Mouse (Mus musculus) hindbrain, embryonic 11.5 days (tissue): ENCODE measurements around the gene Scg5. TPM values are rescaled to one million over a fixed set of nuclear protein-coding genes. Genes with fewer than 3 reads are reported as not detected.

Experiments
- ATAC-seq: fragments of 200-750 bp; cut with Nextera tagmentation; 2 replicates; pipeline ENCODE4 v1.8.0; 2017; ENCODE audit warnings: mild to moderate bottlenecking, moderate TSS enrichment, moderate library complexity; ENCODE audit not compliant: low FRiP score
- DNase-seq: peaks from one replicate; pipeline ENCODE4 v3.0.0-alpha.2; 2015; ENCODE audit warnings: low spot score
- H3K27ac ChIP-seq: fragments of 300-500 bp; sonication (generic); 2 replicates; pipeline ENCODE4 v1.5.1; 2014; ENCODE audit warnings: mild to moderate bottlenecking, low read depth, low read length
- H3K27me3 ChIP-seq: fragments of 300-500 bp; sonication (generic); 2 replicates; pipeline ENCODE4 v1.6.1; 2014; ENCODE audit warnings: mild to moderate bottlenecking, low read length, moderate library complexity, mixed read lengths; ENCODE audit not compliant: control insufficient read depth, insufficient read depth
- H3K36me3 ChIP-seq: fragments of 300-500 bp; sonication (generic); 2 replicates; pipeline ENCODE4 v1.6.1; 2014; ENCODE audit warnings: mild to moderate bottlenecking, low read length, moderate library complexity, mixed read lengths; ENCODE audit not compliant: control insufficient read depth, insufficient read depth
- H3K4me1 ChIP-seq: fragments of 300-500 bp; sonication (generic); replicated peaks from 2 replicates; pipeline ENCODE4 v1.6.1; 2014; ENCODE audit warnings: low read length, mixed read lengths; ENCODE audit not compliant: control insufficient read depth, insufficient read depth
- H3K4me2 ChIP-seq: fragments of 300-500 bp; sonication (generic); replicated peaks from 2 replicates; pipeline ENCODE4 v1.6.1; 2014; ENCODE audit warnings: mild to moderate bottlenecking, low read depth, low read length
- H3K4me3 ChIP-seq: fragments of 300-500 bp; sonication (generic); 2 replicates; pipeline ENCODE4 v1.5.1; 2014; ENCODE audit warnings: low read depth, low read length
- H3K9ac ChIP-seq: fragments of 300-500 bp; sonication (generic); 2 replicates; pipeline ENCODE4 v1.6.1; 2014; ENCODE audit warnings: low read depth, low read length
- H3K9me3 ChIP-seq: fragments of 300-500 bp; sonication (generic); 2 replicates; pipeline ENCODE4 v1.6.1; 2016; ENCODE audit warnings: low read length; ENCODE audit not compliant: control insufficient read depth
- WGBS: fragments of 180-500 bp; shearing (Covaris S2); extraction: QIAGEN DNeasy Blood & Tissue Kit; methylation state at CpG from one replicate; pipeline ENCODE4 v1.1.7; 2014; 5-methylcytosine and 5-hydroxymethylcytosine counted together
- polyA plus RNA-seq: library from polyadenylated mRNA; unstranded; fragments of >200 nt; fragmentation: Nextera tagmentation; extraction: Ambion mirVana; gene quantifications from 2 replicates; pipeline ENCODE4 v1.2.1, GENCODE M21; 2014

The Scg5 gene
- polyA plus RNA-seq, 1 experiment from 2014 or later: 53.7 TPM

DNA sequence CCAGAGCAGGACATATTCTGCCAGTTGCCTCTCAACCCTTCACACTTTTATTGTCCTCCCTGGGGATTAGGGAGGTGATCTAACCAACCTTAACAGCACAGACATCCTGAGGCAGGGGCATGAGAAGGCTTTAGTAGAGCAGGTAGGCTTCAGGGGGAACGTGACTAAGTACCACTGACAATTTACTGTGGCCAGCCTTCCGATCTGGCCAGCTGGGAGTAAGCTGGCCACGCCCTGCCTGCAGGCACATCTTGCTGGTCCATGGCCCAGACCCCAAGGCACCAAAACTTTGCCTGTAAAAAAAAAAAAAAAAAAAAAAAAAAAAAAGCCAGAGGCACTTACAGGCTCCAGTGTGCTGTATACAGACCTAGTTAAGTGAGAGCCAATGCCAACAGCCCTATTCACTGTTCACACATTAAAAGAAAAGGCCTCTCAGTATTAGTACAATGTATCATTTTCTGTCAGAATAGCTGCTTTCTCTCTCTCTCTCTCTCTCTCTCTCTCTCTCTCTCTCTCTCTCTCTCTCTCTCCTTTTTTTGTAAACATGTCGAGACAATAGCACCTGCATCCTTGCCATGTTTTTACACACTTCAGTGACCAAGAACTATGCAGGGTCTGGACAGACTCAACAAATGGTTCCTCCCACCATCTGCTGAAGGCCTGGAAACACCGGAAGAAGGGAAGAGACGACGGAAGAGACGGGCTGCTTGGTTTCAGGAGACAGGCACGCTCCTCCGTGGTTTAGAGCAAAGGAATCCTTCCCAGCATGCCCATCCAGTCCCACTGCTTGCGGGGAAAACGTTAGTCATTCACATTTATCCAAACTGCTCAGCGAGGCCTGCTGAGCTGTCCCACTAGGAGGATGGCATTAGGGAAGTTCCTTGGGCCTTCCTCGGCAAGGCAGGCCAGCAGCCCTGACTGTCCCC, 11.0 kb downstream of the Scg5 start:
- no peaks in the 10 kb centered on the region for H3K4me1 ChIP-seq
- no peaks in the 10 kb centered on the region for H3K27me3 ChIP-seq
- no peaks in the 10 kb centered on the region for H3K36me3 ChIP-seq
- no peak overlapping the region for H3K27ac ChIP-seq
- H3K9me3 ChIP-seq: no peaks in the 10 kb centered on the region
- H3K4me2 ChIP-seq: no peak overlapping the region
- no peak overlapping the region for H3K4me3 ChIP-seq
- DNase-seq: no peak
- WGBS: 71% methylated on average over 14 of the region's 14 CpGs
- H3K9ac ChIP-seq: no peak overlapping the region
- no peak for ATAC-seq

- Histone ChIP-seq H3K27ac (no peak overlapping the region), H3K9me3 (no peaks in the 10 kb centered on the region), H3K9ac (no peak overlapping the region), H3K4me3 (no peak overlapping the region), H3K36me3 (no peaks in the 10 kb centered on the region), H3K4me1 (no peaks in the 10 kb centered on the region), H3K4me2 (no peak overlapping the region), H3K27me3 (no peaks in the 10 kb centered on the region)
- 29% methylated on average over 9 of the region's 9 CpGs for WGBS
- ATAC-seq (peak; percentile 51; the same call in 1 of the 2 replicates), DNase-seq (peak; percentile 83)
Measured at GRCm38 (mm10) chr2:113807640-113808039, 21.3 kb downstream of the Scg5 start.

DNA sequence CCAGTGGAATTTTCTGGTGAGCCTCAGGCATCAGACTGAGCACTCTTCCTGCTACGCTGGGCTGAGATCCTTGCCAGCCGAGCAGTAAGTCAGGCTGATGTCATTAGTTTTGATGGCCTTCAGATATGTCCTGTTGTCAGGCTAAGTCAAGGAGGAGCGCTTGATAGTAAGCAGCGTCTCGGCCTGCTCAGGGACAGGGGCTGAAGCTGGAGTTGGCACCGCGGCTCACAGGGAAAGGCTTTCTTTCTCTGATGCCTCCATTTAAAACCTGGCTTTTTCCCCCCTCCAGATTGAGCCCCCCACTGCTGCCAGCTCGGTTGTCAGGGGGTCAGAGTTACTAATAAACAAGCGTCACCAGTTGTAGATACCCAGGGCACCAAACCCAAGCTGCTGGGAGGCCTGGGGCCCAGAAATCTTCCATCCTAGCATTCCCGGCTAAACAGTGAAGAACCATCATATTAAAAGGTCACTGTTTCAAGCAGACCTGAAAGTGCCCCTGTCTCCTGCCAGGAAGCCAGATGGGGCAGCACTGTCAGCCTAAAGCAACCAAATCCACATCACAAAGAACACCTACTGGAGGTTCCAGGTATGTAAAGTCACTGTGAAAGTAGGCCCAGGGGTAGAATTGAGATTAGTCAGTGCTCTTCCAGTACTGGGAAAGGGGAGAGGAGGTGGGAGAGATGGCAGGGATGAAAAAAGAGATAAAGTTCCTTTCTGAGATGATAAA, 21.9 kb downstream of the Scg5 start:
- Histone ChIP-seq H3K36me3 (no peaks in the 10 kb centered on the region), H3K4me1 (no peaks in the 10 kb centered on the region), H3K9ac (no peak overlapping the region), H3K27ac (no peak overlapping the region), H3K27me3 (no peaks in the 10 kb centered on the region), H3K4me2 (no peak overlapping the region), H3K4me3 (no peak overlapping the region), H3K9me3 (no peaks in the 10 kb centered on the region)
- no peak for ATAC-seq
- no peak for DNase-seq
- 60% methylated on average over 10 of the region's 10 CpGs for WGBS

GRCm38 (mm10) chr2:113805765-113806164, 23.2 kb downstream of the Scg5 start:
- Histone ChIP-seq H3K27me3 (no peaks in the 10 kb centered on the region), H3K4me3 (no peak overlapping the region), H3K27ac (no peak overlapping the region), H3K36me3 (no peaks in the 10 kb centered on the region), H3K4me2 (no peak overlapping the region), H3K9ac (no peak overlapping the region), H3K9me3 (no peaks in the 10 kb centered on the region), H3K4me1 (no peaks in the 10 kb centered on the region)
- ATAC-seq (no peak), DNase-seq (no peak)
- WGBS: 84% methylated on average over 4 of the region's 4 CpGs

DNA sequence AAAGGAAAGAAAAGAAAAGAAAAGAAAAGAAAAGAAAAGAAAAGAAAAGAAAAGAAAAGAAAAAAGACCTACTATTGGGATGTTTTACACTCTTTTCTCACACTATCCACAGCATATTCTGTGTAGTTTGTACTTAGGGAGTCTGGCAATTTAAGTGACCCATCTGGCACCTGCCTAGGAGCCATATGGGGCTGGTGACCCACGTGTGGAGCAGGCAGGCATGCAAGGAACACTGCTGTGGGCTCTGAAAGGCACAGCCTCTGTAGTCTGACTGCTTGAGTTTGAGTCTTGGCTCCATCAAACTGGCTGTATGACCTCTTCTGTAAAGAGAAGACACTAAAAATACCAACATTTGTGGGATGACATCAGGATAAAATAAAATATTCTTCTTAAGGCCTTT, 25.2 kb downstream of the Scg5 start:
- Histone ChIP-seq H3K9me3 (no peaks in the 10 kb centered on the region), H3K27ac (no peak overlapping the region), H3K4me1 (no peaks in the 10 kb centered on the region), H3K36me3 (no peaks in the 10 kb centered on the region), H3K4me2 (no peak overlapping the region), H3K27me3 (no peaks in the 10 kb centered on the region), H3K4me3 (no peak overlapping the region), H3K9ac (no peak overlapping the region)
- WGBS: 23% methylated on average over 1 of the region's 1 CpGs
- DNase-seq (no peak), ATAC-seq (no peak)

DNA sequence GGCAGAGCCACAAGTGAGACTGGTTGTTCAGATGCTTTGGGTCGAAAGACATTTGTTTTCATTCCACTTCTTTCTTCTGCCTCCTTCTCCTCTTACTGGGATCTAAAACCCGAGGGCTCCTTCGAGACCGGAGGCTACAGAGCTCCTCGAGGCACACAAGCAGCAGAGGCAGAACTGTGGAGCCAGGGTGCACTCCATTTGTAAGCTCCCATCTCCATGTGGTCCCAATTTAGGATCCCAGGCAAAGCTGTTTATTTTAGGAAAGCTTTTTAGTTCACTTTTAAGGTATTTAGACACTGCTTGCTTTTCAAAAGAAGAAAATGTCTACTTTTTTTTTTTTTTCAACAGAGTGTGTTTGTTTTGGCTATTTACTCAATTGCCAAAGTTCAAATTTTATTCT, 28.1 kb downstream of the Scg5 start:
- ATAC-seq (no peak), DNase-seq (no peak)
- Histone ChIP-seq H3K9me3 (no peaks in the 10 kb centered on the region), H3K4me2 (no peak overlapping the region), H3K36me3 (no peaks in the 10 kb centered on the region), H3K27me3 (no peaks in the 10 kb centered on the region), H3K9ac (no peak overlapping the region), H3K4me3 (no peak overlapping the region), H3K4me1 (no peaks in the 10 kb centered on the region), H3K27ac (no peak overlapping the region)
- WGBS: 65% methylated on average over 5 of the region's 5 CpGs

- ATAC-seq (no peak), DNase-seq (no peak)
- no peaks in the 10 kb centered on the region for H3K27me3 ChIP-seq
- no peak overlapping the region for H3K4me2 ChIP-seq
- H3K9ac ChIP-seq: no peak overlapping the region
- H3K4me1 ChIP-seq: no peaks in the 10 kb centered on the region
- 84% methylated on average over 13 of the region's 13 CpGs for WGBS
- no peaks in the 10 kb centered on the region for H3K36me3 ChIP-seq
- H3K27ac ChIP-seq: no peak overlapping the region
- no peaks in the 10 kb centered on the region for H3K9me3 ChIP-seq
- H3K4me3 ChIP-seq: no peak overlapping the region
Measured at GRCm38 (mm10) chr2:113798605-113799004, 30.3 kb downstream of the Scg5 start.

GRCm38 (mm10) chr2:113795186-113795585, 33.7 kb downstream of the Scg5 start:
- DNase-seq (no peak), ATAC-seq (no peak)
- no peaks in the 10 kb centered on the region for H3K36me3 ChIP-seq
- no peaks in the 10 kb centered on the region for H3K9me3 ChIP-seq
- H3K27ac ChIP-seq: no peak overlapping the region
- no peak overlapping the region for H3K4me3 ChIP-seq
- H3K27me3 ChIP-seq: no peaks in the 10 kb centered on the region
- WGBS: 78% methylated on average over 4 of the region's 4 CpGs
- H3K4me1 ChIP-seq: no peaks in the 10 kb centered on the region
- H3K4me2 ChIP-seq: no peak overlapping the region
- H3K9ac ChIP-seq: no peak overlapping the region
